Mouse (Mus musculus) liver, embryonic 14.5 days (tissue): ENCODE measurements around the gene Spcs2. TPM values are rescaled to one million over a fixed set of nuclear protein-coding genes. Genes with fewer than 3 reads are reported as not detected.
"Not testable (repeated sequence)": the region's sequence is repeated elsewhere in the genome, so short reads cannot be mapped to it uniquely, and the experiment has no call there.

Source experiments
- ATAC-seq: fragments of 200-750 bp; cut with Nextera tagmentation; 2 replicates; pipeline ENCODE4 v1.8.0; 2017; ENCODE audit warnings: moderate number of reproducible peaks, mild to moderate bottlenecking, moderate library complexity; ENCODE audit not compliant: insufficient read depth
- DNase-seq, 3 experiments: peaks; one replicate each; pipeline ENCODE4 v3.0.0-alpha.2; 2012 to 2013; ENCODE audit warnings: low read depth in 3 of 3, low spot score in 3 of 3
- H3K27ac ChIP-seq: fragments of 300-500 bp; sonication (generic); 2 replicates; pipeline ENCODE4 v1.5.1; 2014; ENCODE audit warnings: moderate library complexity, mild to moderate bottlenecking, control low read depth, inconsistent platforms
- H3K27me3 ChIP-seq: fragments of 300-500 bp; sonication (generic); 2 replicates; pipeline ENCODE4 v1.6.1; 2014; ENCODE audit warnings: mild to moderate bottlenecking, low read length, moderate library complexity; ENCODE audit not compliant: control insufficient read depth, insufficient read depth
- H3K36me3 ChIP-seq: fragments of 300-500 bp; sonication (generic); replicated peaks from 2 replicates; pipeline ENCODE4 v1.6.1; 2014; ENCODE audit warnings: low read depth; ENCODE audit not compliant: control insufficient read depth, insufficient read depth
- H3K4me1 ChIP-seq, 2 experiments: fragments of 200-500 bp in 1 of 2; fragments of 300-500 bp in 1 of 2; sonication (generic) in 1 of 2; replicated peaks; 2 replicates each; pipeline ENCODE4 v1.6.1; 2012 to 2014; ENCODE audit warnings: antibody characterized with exemption in 1 of 2, inconsistent platforms in 1 of 2, low read length in 1 of 2; ENCODE audit not compliant: control insufficient read depth in 2 of 2, insufficient read depth in 2 of 2
- H3K4me2 ChIP-seq: fragments of 300-500 bp; sonication (generic); 2 replicates; pipeline ENCODE4 v1.6.1; 2014; ENCODE audit warnings: low read depth, mild to moderate bottlenecking, control low read depth, moderate library complexity
- H3K4me3 ChIP-seq, 2 experiments: fragments of 200-500 bp in 1 of 2; fragments of 300-500 bp in 1 of 2; sonication (generic) in 1 of 2; 2 replicates each; pipeline ENCODE4 v1.5.1; 2012 to 2014; ENCODE audit warnings: low read depth in 2 of 2, low read length in 2 of 2, mild to moderate bottlenecking in 2 of 2, control low read depth in 1 of 2, inconsistent platforms in 1 of 2, moderate library complexity in 1 of 2; ENCODE audit not compliant: insufficient read depth in 1 of 2
- H3K9ac ChIP-seq: fragments of 300-500 bp; sonication (generic); replicated peaks from 2 replicates; pipeline ENCODE4 v1.6.1; 2014; ENCODE audit warnings: mild to moderate bottlenecking, control low read depth, moderate library complexity
- H3K9me3 ChIP-seq: fragments of 300-500 bp; sonication (generic); 2 replicates; pipeline ENCODE4 v1.6.1; 2016; ENCODE audit warnings: low read length, mixed read lengths; ENCODE audit not compliant: control insufficient read depth
- CTCF ChIP-seq: IDR thresholded peaks from 2 replicates; pipeline ENCODE4 v1.5.1; 2016; ENCODE audit warnings: antibody characterized with exemption, low read depth, control low read depth
- EP300 ChIP-seq: IDR thresholded peaks from 2 replicates; pipeline ENCODE4 v1.6.1; 2016; ENCODE audit warnings: antibody characterized with exemption, low read depth
- WGBS: fragments of 180-500 bp; shearing (Covaris S2); extraction: QIAGEN DNeasy Blood & Tissue Kit; methylation state at CpG from one replicate; pipeline ENCODE4 v1.1.7; 2014; ENCODE audit not compliant: insufficient replicate concordance; 5-methylcytosine and 5-hydroxymethylcytosine counted together
- polyA plus RNA-seq, 2 experiments: library from polyadenylated mRNA; depleted of rRNA in 1 of 2; stranded (reverse) in 1 of 2; unstranded in 1 of 2; fragments of >200 nt; fragmentation: Nextera tagmentation in 1 of 2; extraction: Ambion mirVana in 1 of 2; gene quantifications; 2 replicates each; pipeline versions ENCODE4 v1.2.1 to v1.2.3; 2012 to 2014

Spcs2 gene
- polyA plus RNA-seq, 2 experiments = 44.5 to 171 TPM

DNA sequence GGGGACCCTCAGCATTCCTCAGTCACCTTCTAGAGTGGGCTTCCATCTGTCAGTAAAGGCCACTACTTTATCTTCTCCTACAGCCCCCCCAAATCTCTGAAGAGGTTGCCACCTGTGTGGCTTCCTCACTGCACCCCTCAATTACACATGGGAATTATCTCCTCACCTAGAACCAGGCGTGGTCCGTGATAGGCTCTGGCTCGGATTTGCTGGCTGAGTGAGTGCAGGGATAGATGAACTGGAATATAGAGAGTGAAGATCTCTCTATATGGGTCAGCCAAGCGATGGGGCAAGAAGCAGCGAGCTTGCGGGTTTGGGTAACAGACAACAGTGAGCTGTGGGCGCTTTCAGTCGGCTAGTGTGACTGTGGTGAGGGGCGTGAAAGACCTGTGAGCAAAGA lies 37.8 kb downstream of the Spcs2 start:
- Histone ChIP-seq H3K4me2 (peak overlapping the region; percentile 91), H3K36me3 (peaks cover 12% of the 10 kb centered on the region), H3K27me3 (no peaks in the 10 kb centered on the region), H3K4me1 (peaks cover 51 to 58% of the 10 kb centered on the region in 2 experiments), H3K27ac (peak overlapping the region; percentile 95), H3K9ac (peak overlapping the region; percentile 73), H3K4me3 (peak overlapping the region; percentile 61 to 92), H3K9me3 (no peaks in the 10 kb centered on the region)
- ATAC-seq = no peak
- WGBS = 50% methylated on average over 9 of the region's 9 CpGs
- TF ChIP-seq CTCF (no peak), EP300 (no peak; the same call in 1 of the 2 replicates)
- DNase-seq = no peak

DNA sequence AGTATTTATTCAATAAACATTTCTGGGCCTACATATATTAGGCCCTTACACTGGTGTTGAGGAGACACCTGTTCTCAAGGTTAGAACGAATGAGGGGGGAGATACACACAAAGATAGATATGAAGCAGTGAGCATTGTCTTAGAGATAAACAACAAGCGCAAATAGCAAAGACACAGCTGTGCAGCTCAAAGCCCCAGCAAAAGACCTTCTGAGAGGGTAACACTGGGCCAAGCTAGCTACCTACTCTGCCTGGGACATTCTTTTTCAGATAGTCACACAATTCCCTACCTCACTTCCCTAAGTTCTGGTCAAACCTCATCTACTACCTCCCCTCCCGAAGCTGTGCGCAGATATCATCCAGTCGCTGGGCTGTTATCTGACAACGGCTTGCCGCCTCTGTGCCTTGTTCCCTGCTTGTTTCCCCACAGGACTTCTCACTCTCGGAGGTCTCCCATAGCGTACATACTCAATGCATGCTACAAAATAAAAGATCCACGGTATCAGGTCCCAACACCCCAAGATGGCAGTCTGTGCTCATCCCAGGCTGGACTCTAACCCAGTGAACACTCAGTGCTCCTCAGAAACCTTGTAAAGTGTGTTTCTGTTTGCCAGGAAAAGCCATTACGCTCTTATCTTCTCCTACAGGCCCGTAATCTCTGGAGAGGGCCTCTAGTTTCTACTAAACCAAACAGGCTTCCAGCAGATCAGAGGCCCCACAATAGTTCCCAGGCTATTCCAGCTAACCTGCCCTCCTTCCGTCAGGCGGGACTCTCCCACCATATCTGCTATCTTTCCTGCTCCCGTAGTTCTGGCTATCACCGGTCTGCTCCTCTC lies 38.4 kb downstream of the Spcs2 start:
- no peak for TF ChIP-seq CTCF
- peak; percentile 77 for TF ChIP-seq EP300
- Histone ChIP-seq H3K4me2 (peak overlapping the region; percentile 91), H3K4me1 (peaks cover 51 to 58% of the 10 kb centered on the region in 2 experiments), H3K27ac (peak overlapping the region; percentile 95), H3K9ac (peak overlapping the region; percentile 73), H3K27me3 (no peaks in the 10 kb centered on the region), H3K9me3 (no peaks in the 10 kb centered on the region), H3K36me3 (peaks cover 12% of the 10 kb centered on the region), H3K4me3 (peak overlapping the region; percentile 61 to 92)
- peak; percentile 74 for ATAC-seq
- 7% methylated on average over 16 of the region's 16 CpGs for WGBS
- DNase-seq = peak; percentile 65 to 84 (median 71)

DNA sequence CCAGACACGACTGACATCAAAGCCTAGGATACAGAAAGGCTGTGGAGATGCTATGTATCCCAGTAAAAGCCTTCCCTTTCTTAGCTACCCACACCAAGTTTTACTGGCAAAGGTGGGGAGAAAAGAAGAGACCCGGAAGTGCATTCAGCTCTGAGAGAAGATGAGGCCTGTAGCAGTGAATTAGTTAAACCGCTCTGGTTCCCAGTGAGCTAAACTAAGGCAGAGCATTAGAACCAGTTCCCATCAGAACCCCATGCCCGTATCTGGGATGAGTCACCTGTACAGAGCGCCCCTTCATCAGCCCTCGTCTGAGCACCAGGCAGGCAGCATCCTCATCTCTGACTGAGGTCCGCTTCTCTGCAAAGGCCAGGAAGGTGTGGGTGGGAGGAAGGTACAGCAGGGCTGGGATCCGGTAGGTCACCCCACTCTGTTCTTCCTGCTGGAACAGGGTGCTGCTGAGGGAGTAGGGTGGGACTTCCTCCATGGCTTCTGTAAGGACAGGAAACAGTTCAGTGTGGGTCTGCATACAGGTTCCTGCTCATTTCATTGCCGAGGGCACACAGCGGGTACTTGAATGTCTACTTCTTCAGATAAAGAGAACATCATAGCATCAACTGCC lies 40.1 kb downstream of the Spcs2 start:
- H3K27ac ChIP-seq = peak overlapping the region; percentile 78
- 74% methylated on average over 10 of the region's 10 CpGs for WGBS
- no peaks in the 10 kb centered on the region for H3K9me3 ChIP-seq
- H3K36me3 ChIP-seq = peaks cover 12% of the 10 kb centered on the region
- DNase-seq (no peak), ATAC-seq (no peak)
- peak overlapping the region; percentile 46 for H3K9ac ChIP-seq
- TF ChIP-seq CTCF (no peak), EP300 (no peak)
- H3K4me1 ChIP-seq = peaks cover 50 to 53% of the 10 kb centered on the region in 2 experiments
- H3K4me2 ChIP-seq = peak overlapping the region; percentile 91
- no peaks in the 10 kb centered on the region for H3K27me3 ChIP-seq
- peak overlapping the region in 1 of 2 experiments; percentile 34; a peak in 2 of 4 replicates for H3K4me3 ChIP-seq

DNA sequence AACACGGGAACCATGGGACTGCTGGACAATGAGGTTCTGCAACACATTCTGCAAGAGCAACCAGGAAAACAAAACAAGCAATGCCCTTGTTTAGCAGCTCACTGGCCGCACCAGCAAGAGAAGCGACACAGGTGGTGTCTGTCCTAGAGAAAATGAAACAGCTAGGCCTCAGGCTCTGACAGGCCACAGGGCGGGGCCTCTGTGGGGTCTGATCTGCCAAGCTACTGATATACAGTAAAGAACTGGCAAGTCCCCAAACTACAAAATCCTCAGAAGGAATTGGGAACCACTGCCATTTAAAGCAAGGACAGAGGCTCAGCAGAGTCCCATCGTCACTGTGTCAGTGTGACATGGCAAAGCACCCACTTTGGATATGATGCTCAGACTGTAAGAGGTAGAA lies 40.8 kb downstream of the Spcs2 start:
- H3K4me1 ChIP-seq = peaks cover 53% of the 10 kb centered on the region in 2 experiments
- H3K9me3 ChIP-seq = no peaks in the 10 kb centered on the region
- peak overlapping the region; percentile 34 to 36; a peak in 3 of 4 replicates for H3K4me3 ChIP-seq
- H3K27me3 ChIP-seq = no peaks in the 10 kb centered on the region
- peak; percentile 49 to 58 (median 55) for DNase-seq
- peak overlapping the region; percentile 91 for H3K4me2 ChIP-seq
- TF ChIP-seq EP300 (no peak), CTCF (no peak)
- ATAC-seq = peak; percentile 72
- WGBS = 40% methylated on average over 5 of the region's 5 CpGs
- peak overlapping the region; percentile 56 for H3K9ac ChIP-seq
- peaks cover 12% of the 10 kb centered on the region for H3K36me3 ChIP-seq
- peak overlapping the region; percentile 78 for H3K27ac ChIP-seq

- H3K4me3 ChIP-seq = peak overlapping the region in 1 of 2 experiments; percentile 34; a peak in 2 of 4 replicates
- peak overlapping the region; percentile 56 for H3K9ac ChIP-seq
- H3K27ac ChIP-seq = peak overlapping the region; percentile 78
- TF ChIP-seq CTCF (no peak), EP300 (no peak)
- no peaks in the 10 kb centered on the region for H3K27me3 ChIP-seq
- H3K4me2 ChIP-seq = peak overlapping the region; percentile 91
- peaks cover 15% of the 10 kb centered on the region for H3K36me3 ChIP-seq
- ATAC-seq = peak; percentile 59
- H3K4me1 ChIP-seq = peaks cover 50 to 55% of the 10 kb centered on the region in 2 experiments
- DNase-seq = no peak
- 36% methylated on average over 2 of the region's 2 CpGs for WGBS
- no peaks in the 10 kb centered on the region for H3K9me3 ChIP-seq
Observed at GRCm38 (mm10) chr7:99821953-99822352, 41.3 kb downstream of the Spcs2 start.

DNA sequence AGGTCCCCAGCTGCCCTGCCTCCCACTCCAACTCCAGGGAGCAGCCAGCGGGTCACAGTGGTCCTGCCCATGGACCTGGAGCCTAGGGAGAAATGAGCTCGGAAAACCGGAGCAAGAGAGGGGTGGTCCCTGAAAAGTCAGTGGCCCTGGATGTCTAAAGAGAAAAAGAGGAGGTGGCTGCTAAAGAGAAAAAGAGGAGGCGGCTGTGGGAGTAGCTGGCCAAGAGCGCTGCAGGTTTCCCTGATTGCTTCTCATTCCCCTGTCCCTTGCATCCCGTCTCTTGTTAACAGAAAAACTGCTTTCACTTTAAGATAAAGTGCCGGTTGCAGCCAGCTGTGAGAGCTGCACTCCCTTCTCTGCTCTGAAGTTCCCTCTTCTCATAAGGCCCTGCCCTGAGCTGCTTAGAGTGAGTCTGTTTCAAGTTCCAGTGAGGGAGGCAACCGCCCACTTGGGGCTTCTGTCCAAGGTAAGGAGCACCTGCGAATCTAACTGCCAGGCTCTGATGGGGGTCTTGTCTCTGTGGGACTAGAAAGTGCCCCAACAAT lies 45.0 kb downstream of the Spcs2 start:
- H3K4me3 ChIP-seq, H3K9me3 ChIP-seq, DNase-seq, ATAC-seq, H3K27ac ChIP-seq, H3K27me3 ChIP-seq: not testable (repeated sequence)
- peak overlapping the region; percentile 34 for H3K4me2 ChIP-seq
- 29% methylated on average over 9 of the region's 9 CpGs for WGBS
- H3K9ac ChIP-seq = peak overlapping the region; percentile 27; the same call in 1 of the 2 replicates
- H3K4me1 ChIP-seq = peaks cover 16 to 26% of the 10 kb centered on the region in 2 experiments
- H3K36me3 ChIP-seq = peaks cover 22% of the 10 kb centered on the region
